Mouse (Mus musculus) c-Kit-positive CD71-positive TER-119-positive erythroid progenitor cells, embryonic 14.5 days (primary cell): ENCODE results near the gene Pik3c2b.
A peak's percentile ranks its signal among the peaks of the same experiment; 100 is the strongest.
"Not testable (repeated sequence)": the region's sequence is repeated elsewhere in the genome, so short reads cannot be mapped to it uniquely, and the experiment has no call there.

Experiments used
- DNase-seq: peaks from one replicate; pipeline ENCODE4 v3.0.0-alpha.2; 2013; ENCODE audit warnings: low spot score

The Pik3c2b gene

DNA sequence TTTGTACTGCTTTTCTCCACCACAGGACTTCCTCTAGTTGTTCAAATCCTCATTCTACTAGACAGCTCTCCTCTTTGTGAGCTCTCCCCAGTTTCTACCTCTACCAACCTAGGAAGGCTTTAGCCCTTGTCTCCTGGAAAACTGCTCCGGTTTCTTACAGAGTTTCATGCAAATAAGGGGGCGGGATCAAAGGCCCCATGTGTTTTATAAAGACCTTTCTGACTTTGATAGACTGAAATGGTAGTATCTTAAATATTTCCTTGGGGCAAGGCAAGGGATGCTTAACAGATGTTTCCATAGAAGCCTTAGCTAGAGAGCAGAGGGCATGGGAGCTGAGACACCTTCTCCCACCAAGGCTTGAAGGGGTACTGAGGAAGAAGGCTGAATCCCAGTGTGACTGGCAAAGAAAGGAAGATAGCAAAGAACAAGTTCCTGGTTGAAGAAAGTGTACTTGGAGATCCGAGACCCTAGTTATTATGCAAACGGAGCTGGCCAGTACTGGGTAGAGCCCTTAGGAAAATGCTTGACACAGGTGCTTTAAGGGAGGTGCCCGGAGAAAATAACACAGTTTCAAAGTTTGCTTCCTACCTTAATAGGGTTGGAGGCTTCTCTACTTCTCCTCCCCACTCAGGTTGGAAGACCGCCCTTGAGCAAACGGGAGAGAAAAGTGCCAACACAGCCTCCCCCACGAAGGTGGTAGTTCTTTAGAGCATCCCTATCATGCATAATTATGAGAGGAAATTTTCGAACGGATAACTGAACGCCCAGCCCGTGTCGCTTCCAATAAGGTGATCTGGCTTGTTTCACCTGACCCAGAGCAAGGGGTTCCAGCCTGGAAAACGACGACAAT, at the start of gene Pik3c2b:
Pik3c2b (plus strand) TSS at position 657 of the 850 bp plus-strand sequence.
- no peak for DNase-seq

GRCm38 (mm10) chr1:133000347-133000746, 45.1 kb upstream of the Pik3c2b start:
- DNase-seq, result no peak

DNA sequence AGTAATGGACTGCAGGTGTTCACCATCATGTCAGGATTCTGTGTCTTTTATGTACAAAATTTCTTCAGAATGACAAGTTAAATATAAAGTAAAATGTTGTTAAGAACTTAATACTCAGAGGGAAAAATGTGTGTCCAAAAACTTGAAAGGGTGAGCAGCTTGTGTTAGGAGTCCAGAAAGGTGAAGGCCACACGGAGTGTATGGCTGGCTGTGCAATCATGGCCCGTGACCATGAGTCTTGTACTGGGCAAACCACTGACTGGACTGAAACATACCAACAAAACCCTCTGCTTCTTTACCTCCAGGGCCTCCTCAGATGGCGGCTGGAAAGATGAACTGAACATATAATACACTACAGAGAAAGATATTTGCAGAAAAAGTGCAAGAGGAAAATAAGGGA, 38.9 kb upstream of the Pik3c2b start:
- no peak for DNase-seq

DNA sequence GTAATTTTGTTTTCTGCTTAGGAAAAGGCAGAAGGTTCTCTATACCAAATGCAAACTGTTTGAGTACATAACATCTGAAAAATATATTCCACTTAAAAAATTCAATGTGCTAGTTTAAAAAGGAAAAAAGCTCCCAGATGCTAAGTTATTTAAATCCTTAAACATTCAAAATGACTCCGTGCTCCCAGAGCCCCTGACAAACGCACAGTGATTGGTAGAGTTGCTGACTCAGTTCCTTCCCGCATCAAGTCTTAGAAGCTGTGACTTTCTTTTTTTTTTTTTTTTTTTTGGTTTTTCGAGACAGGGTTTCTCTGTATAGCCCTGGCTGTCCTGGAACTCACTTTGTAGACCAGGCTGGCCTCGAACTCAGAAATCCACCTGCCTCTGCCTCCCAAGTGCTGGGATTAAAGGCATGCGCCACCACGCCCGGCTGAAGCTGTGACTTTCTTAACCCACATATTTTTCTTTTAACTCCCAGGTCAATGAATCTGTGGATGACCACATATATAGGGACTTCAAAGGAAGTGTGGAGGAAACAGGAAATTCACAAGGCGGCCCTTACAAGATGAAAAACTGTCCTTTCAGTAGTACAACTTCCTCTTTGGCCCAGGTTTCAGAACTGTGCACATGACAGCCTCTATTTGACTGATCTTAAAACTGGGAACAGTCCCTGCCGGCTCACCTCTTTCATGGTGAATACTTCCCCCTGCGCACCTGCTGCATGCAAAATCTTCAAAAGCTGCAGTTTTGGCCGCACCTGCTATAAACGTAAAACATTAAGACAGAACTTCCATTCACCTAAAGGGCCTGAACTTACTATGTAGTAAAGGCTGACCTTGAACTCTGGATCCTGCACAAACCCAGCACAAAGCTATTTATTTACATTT, 33.3 kb upstream of the Pik3c2b start:
- no peak for DNase-seq

DNA sequence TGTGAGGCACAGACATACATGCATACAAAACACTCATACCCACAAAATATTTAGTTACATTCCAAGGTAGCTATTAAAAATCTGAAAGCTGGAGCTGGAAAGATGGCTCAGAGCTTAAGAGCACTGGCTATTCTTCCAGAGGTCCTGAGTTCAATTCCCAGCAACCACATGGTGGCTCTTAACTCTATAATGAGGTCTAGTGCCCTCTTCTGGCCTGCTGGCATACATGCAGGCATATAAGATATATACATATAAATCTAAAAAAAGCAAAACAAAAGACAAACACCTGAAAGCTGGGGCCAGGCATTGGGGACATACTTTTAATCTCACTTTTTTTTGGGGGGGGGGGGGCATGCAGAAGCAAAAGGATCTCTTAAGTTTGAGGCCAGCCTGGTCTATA, 32.1 kb upstream of the Pik3c2b start:
- no peak for DNase-seq

DNA sequence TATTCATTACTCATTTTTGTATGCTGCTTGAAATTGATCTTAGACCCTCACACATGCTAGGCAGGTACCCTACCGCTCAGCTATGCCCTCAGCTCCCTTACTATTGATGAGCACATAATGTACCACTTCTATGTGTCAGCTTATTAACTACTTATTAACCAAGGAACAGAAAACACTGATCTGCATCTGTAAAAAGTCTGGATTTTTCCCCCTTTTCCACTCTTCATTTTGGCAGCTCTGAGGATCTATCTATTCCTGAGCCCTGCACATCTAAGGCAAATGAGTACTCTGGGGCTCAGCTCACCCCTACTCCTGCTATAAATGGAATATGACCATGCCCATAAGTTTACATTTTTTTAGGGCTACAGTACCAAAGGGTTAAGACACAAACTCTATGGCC, 31.3 kb upstream of the Pik3c2b start:
- no peak for DNase-seq

DNA sequence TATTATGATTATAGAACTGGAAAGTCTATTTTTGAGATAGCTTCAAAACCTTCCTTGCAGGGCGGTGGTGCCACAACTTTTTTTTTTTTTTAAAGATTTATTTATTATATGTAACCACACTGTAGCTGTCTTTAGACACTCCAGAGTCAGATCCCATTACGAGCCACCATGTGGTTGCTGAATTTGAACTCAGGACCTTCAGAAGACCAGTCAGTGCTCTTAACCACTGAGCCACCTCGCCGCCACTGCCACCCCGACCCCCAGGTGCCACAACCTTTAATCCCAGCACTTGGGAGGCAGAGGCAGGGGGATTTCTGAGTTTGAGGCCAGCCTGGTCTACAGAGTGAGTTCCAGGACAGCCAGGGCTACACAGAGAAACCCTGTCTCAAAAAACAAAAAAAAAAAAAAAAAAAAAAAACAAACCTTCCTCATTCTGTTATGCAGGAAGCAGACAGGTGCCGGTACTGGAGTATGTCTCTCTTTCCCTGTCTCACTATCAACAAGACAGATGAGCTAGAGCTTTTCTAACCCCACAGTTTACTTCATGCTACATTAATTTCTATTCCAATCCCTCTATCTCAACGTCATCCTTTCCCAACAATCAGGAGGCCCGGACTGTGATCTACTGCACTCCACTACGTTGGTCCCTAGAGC, 28.6 kb upstream of the Pik3c2b start:
- no peak for DNase-seq

DNA sequence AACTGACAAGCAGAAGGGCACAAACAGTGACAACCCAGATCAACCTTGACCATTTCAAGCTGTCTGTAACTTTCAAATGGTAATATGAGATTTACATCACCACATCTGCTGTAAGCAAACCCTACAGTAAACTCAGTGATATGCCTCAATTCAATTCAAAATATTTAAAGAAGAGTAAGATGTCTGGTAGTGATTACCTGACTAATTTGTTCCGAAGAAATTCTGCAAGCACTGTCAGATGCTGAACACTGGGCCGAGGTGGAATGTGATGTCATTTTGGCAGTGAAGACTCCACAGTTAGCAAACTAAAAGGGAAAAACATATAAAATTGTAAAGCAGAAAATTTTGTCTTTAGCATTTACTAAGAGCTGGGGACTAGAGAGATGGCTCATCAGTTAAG, 26.9 kb upstream of the Pik3c2b start:
- no peak for DNase-seq

DNA sequence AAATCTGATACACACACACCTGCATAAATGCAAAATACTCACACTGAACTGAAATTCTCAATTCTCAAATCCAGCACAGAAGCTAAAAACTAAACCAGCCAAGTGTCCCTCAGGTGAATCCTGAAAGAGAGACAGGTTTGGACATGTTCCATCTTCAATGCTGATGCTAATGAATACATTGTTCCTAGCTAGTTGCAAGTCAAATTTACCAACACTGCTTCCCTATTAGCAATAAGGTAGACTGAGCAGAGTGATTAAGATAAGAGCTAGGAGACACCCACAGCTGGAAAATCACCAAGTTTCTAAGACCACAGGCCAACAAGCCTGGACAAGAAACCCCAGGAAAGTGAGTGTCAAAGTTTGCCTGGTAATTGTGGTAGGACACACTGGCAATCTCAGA, 26.2 kb upstream of the Pik3c2b start:
- no peak for DNase-seq

DNA sequence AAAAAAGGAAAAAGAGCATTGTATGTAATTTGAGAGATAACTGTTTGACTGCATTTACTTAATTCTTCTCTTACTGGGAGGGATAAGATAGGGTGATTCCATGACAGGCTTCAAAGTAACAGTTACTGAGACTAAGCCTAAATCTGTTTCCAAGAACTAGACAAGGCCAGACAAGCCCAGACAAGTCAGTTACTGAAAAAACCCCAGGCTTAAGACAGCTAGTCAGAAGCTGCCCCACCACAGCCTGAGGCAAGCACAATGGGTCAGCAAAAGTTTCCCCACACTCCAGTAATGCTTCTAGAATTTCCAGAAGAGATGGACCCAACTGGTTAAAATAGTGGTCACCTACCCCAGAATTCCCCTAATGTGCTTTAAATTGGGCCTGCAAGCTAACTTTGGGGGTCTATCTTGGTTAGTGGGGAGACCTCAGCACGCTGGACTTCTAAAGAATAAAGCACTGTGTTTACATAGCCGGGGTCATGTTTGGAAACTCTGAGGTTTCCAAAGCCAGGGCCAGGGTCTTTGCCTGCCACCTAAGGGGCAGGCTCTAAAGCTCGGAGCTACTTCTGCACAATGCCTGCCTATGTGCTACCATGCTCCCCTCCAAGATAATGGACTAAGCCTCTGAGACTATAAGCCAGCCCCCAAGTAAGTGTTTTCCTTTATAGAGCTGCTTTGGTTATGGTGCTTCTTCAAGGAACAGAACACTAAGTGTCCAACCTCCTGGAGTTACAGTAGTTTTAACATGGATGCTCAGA, 25.2 kb upstream of the Pik3c2b start:
- DNase-seq, result peak; percentile 27

DNA sequence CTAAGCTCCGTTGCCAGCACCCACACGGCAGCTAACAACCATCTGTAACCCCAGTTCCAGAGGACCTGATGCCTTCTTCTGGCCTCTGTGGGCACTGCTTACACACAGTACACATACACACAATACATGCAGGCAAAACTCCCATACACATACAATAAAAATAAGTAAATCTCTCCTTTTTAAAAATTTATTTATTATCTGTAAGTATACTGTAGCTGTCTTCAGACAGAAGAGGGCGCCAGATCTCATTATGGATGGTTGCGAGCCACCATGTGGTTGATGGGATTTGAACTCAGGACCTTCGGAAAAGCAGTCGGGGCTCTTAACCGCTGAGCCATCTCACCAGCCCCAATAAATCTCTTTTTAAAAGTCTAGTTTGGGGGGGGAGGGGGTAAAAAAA, 24.1 kb upstream of the Pik3c2b start:
- DNase-seq, result no peak

DNA sequence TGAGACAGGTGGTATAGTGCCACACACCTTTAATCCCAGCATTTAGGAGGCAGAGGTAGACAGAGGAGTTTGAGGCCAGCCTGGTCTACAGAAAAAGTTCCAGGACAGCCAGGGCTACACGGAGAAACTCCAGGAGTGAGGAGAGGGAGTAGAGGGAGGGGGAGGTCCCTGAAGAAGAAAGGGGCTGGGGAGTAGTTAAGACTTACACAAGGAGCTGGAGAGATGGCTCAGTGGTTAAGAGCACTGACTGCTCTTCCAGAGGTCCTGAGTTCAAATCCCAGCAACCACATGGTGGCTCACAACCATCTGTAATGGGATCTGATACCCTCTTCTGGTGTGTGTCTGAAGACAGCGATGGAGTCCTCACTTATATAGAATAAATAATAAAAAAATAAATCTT, 23.5 kb upstream of the Pik3c2b start:
- DNase-seq, result not testable (repeated sequence)

GRCm38 (mm10) chr1:133023723-133024122, 21.7 kb upstream of the Pik3c2b start:
- not testable (repeated sequence) for DNase-seq

- no peak for DNase-seq
These were observed 21.0 kb upstream of the Pik3c2b start for GRCm38 (mm10) chr1:133024426-133024825.

GRCm38 (mm10) chr1:133025051-133025795, 20.2 kb upstream of the Pik3c2b start:
- DNase-seq, result peak; percentile 91

DNA sequence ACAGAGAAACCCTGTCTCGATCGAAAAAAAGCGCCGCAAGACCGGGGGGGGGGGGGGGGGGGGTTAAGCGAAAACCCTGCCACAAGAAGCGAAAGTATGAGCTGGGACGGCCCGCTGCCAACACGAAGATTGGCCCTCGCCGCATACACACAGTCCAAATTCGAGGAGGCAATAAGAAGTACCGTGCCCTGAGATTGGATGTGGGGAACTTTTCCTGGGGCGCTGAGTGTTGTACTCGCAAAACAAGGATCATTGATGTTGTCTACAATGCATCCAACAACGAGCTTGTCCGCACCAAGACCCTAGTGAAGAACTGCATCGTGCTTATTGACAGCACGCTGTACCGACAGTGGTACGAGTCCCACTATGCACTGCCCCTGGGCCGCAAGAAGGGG, 19.7 kb upstream of the Pik3c2b start:
- DNase-seq, result not testable (repeated sequence)

- no peak for DNase-seq
These were observed 18.3 kb upstream of the Pik3c2b start for GRCm38 (mm10) chr1:133027126-133027525.

DNA sequence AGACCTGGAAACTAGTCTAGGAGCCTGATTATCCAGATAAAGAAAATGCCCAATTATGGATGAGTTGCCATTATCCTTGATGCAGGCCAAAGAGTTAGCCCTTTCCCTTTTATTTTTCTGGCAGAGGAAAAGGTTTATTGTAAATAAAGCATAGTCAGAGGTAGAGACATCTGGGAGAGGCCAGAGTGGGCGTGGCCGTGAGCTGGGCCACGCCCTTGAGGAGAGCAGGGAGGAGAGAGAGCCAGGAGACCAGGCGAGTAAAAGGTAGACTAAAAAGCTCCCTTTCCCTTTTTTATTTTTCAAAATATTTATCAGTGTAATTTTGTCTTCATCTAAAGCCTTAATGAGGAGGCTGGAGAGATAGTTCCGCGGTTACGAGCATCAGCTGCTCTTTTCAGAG, 17.5 kb upstream of the Pik3c2b start:
- peak; percentile 68 for DNase-seq

DNA sequence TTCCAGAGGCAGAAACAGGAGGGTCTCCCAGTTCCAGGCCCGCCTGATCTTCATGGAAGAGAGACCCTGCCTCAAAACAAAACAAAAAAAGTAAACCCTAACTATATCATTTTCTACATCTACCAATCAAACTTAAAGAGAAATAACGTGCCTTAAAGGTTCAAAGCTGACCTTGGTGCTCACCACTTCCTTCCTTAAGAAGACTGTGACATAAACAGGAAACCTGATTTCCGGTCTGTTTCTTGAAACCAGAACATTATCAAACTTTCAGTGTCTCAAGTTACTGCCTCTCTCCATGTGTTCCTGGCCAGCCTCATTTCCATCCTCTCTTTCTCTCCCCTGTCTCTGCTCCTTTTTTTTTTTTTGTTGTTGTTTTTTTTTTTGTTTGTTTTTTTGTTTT, 15.7 kb upstream of the Pik3c2b start:
- DNase-seq, result no peak

- DNase-seq, result no peak
These were observed 15.0 kb upstream of the Pik3c2b start, which contains the start of gene Mdm4 for GRCm38 (mm10) chr1:133030461-133030860. Mdm4 (minus strand) TSS chr1:133030561.

- DNase-seq, result no peak
These were observed 12.5 kb upstream of the Pik3c2b start for GRCm38 (mm10) chr1:133032981-133033315.
